Mouse (Mus musculus): ENCODE measurements at regions not wholly inside any gene's neighbourhood (a gene's known extent, or its start where the extent isn't known, plus 50 kb on each side); places are given as distances from the start of the nearest gene placed in this dataset.
"Not testable (repeated sequence)": the region's sequence is repeated elsewhere in the genome, so short reads cannot be mapped to it uniquely, and the experiment has no call there.

- Histone ChIP-seq H3K27ac (no peak overlapping the region), H3K9me3 (ENCODE audit: control insufficient read depth, low read length) (no peaks in the 10 kb centered on the region), H3K9ac (no peak overlapping the region), H3K4me3 (replicated peaks; ENCODE audit: low read length) (no peak overlapping the region), H3K27me3 (ENCODE audit: control insufficient read depth, insufficient read depth, low read length) (no peaks in the 10 kb centered on the region), H3K36me3 (replicated peaks; ENCODE audit: control insufficient read depth, insufficient read depth) (no peaks in the 10 kb centered on the region), H3K4me2 (replicated peaks) (no peak overlapping the region), H3K4me1 (replicated peaks; ENCODE audit: control insufficient read depth, insufficient read depth, low read length) (peaks cover 12% of the 10 kb centered on the region)
- WGBS: 48% methylated on average over 14 of the region's 14 CpGs
- DNase-seq (ENCODE audit: low spot score) (no peak), ATAC-seq (ENCODE audit: low FRiP score) (no peak)
Measured at GRCm38 (mm10) chr12:69474141-69474915, 102.1 kb upstream of the Gm9887 start.

- no peak overlapping the region for H3K4me2 ChIP-seq (replicated peaks)
- DNase-seq (ENCODE audit: low spot score) (no peak), ATAC-seq (ENCODE audit: low FRiP score) (no peak)
- H3K27ac ChIP-seq: no peak overlapping the region
- no peaks in the 10 kb centered on the region for H3K27me3 ChIP-seq (ENCODE audit: control insufficient read depth, insufficient read depth, low read length)
- H3K9ac ChIP-seq: no peak overlapping the region
- 78% methylated on average over 13 of the region's 13 CpGs for WGBS
- no peak overlapping the region for H3K4me3 ChIP-seq (replicated peaks; ENCODE audit: low read length)
- peaks cover 12% of the 10 kb centered on the region for H3K4me1 ChIP-seq (replicated peaks; ENCODE audit: control insufficient read depth, insufficient read depth, low read length)
- no peaks in the 10 kb centered on the region for H3K9me3 ChIP-seq (ENCODE audit: control insufficient read depth, low read length)
- H3K36me3 ChIP-seq (replicated peaks; ENCODE audit: control insufficient read depth, insufficient read depth): no peaks in the 10 kb centered on the region
Measured at GRCm38 (mm10) chr12:69473379-69474057, 101.3 kb upstream of the Gm9887 start.

DNA sequence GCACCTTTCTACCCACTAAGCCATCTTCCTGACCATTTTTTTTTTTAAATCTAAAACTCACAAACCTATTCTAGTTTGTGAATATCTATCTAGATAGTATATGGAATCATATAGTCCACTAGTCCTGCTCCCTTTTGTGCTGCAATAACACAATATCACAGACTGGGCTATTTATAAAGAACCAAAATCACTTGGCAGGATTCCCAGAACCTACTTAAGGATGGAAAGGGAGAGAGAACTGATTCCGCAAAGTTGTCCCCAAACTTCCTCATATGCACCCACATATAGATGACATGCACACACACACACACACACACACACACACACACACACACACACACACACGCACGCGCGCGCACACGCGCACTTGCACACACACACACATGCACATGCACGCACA lies 100.7 kb upstream of the Gm9887 start:
- H3K4me3 ChIP-seq (replicated peaks; ENCODE audit: low read length): no peak overlapping the region
- DNase-seq (ENCODE audit: low spot score): no peak
- no peaks in the 10 kb centered on the region for H3K36me3 ChIP-seq (replicated peaks; ENCODE audit: control insufficient read depth, insufficient read depth)
- no peak for ATAC-seq (ENCODE audit: low FRiP score)
- H3K4me1 ChIP-seq (replicated peaks; ENCODE audit: control insufficient read depth, insufficient read depth, low read length): peaks cover 12% of the 10 kb centered on the region
- H3K4me2 ChIP-seq (replicated peaks): no peak overlapping the region
- H3K9ac ChIP-seq: no peak overlapping the region
- H3K27ac ChIP-seq: no peak overlapping the region
- H3K9me3 ChIP-seq (ENCODE audit: control insufficient read depth, low read length): no peaks in the 10 kb centered on the region
- H3K27me3 ChIP-seq (ENCODE audit: control insufficient read depth, insufficient read depth, low read length): no peaks in the 10 kb centered on the region
- 84% methylated on average over 9 of the region's 9 CpGs for WGBS

DNA sequence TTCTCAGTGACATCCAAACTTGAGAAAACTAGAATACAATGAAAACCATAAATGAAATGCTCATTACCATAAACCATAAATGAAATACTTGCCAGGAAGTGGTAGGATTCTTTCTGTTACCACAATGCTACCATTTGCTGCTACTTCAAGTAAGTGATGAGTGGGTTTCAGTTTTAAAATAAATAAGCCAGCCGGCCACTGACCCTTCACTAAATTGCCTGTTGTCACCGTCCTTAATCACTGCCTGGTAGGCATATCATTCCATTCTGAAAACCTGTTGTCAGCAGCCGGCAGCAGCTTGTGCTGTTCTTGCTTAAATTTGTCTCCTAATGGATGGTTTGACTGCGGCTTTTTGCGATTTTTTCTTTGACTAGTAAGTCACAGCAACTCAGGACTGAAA lies 99.6 kb upstream of the Gm9887 start:
- H3K4me3 ChIP-seq (replicated peaks; ENCODE audit: low read length): no peak overlapping the region
- no peaks in the 10 kb centered on the region for H3K36me3 ChIP-seq (replicated peaks; ENCODE audit: control insufficient read depth, insufficient read depth)
- no peaks in the 10 kb centered on the region for H3K9me3 ChIP-seq (ENCODE audit: control insufficient read depth, low read length)
- DNase-seq (ENCODE audit: low spot score): no peak
- WGBS: 56% methylated on average over 5 of the region's 5 CpGs
- no peak for ATAC-seq (ENCODE audit: low FRiP score)
- H3K4me2 ChIP-seq (replicated peaks): no peak overlapping the region
- H3K27ac ChIP-seq: no peak overlapping the region
- no peak overlapping the region for H3K9ac ChIP-seq
- H3K4me1 ChIP-seq (replicated peaks; ENCODE audit: control insufficient read depth, insufficient read depth, low read length): peaks cover 6% of the 10 kb centered on the region
- no peaks in the 10 kb centered on the region for H3K27me3 ChIP-seq (ENCODE audit: control insufficient read depth, insufficient read depth, low read length)

DNA sequence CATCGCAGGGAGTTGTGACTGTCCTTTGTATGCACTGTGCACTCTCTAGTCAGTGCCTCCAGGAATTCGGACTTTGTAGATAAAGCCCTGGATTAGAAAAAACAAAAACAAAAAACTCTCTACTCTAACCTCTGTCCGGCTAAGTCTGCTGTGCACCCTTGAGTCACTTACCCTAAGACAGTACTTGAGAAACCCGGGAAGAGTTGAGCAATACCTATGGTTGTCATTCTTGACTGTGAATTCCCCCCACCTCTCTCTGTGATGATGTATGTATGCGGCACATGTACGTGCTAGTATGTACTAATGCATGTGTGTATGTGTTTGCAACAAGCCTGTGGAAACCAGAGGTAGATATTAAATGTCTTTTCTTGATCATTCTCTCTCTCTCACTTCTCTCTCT lies 96.7 kb upstream of the Gm9887 start:
- H3K9me3 ChIP-seq (ENCODE audit: control insufficient read depth, low read length): no peaks in the 10 kb centered on the region
- H3K27me3 ChIP-seq (ENCODE audit: control insufficient read depth, insufficient read depth, low read length): no peaks in the 10 kb centered on the region
- 91% methylated on average over 6 of the region's 6 CpGs for WGBS
- no peak overlapping the region for H3K4me3 ChIP-seq (replicated peaks; ENCODE audit: low read length)
- H3K27ac ChIP-seq: no peak overlapping the region
- H3K4me2 ChIP-seq (replicated peaks): no peak overlapping the region
- ATAC-seq (ENCODE audit: low FRiP score): no peak
- H3K9ac ChIP-seq: no peak overlapping the region
- H3K4me1 ChIP-seq (replicated peaks; ENCODE audit: control insufficient read depth, insufficient read depth, low read length): no peaks in the 10 kb centered on the region
- H3K36me3 ChIP-seq (replicated peaks; ENCODE audit: control insufficient read depth, insufficient read depth): no peaks in the 10 kb centered on the region
- no peak for DNase-seq (ENCODE audit: low spot score)

DNA sequence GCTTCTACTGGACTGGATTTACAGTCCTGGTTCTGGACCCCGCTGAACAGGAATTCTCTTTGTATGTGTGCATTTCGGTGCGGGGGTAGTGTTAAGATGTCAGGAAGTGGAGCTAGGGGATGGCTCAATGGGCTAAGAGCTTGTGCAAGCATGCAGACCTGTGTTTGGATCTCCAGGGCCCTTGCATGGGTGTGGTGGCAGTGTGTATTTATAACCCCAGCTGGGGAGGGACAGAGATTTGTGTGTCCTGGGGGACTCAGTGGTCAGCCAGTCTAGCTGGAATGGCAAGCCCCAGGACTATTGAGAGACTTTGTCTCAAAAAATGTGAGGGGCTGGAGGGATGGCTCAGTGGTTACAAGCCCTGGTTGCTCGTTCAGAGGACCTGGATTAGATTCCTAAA lies 95.1 kb upstream of the Gm9887 start:
- no peaks in the 10 kb centered on the region; the same call in 1 of the 2 replicates for H3K4me1 ChIP-seq (replicated peaks; ENCODE audit: control insufficient read depth, insufficient read depth, low read length)
- no peak overlapping the region for H3K4me2 ChIP-seq (replicated peaks)
- H3K9me3 ChIP-seq (ENCODE audit: control insufficient read depth, low read length): no peaks in the 10 kb centered on the region
- no peak overlapping the region for H3K4me3 ChIP-seq (replicated peaks; ENCODE audit: low read length)
- 75% methylated on average over 4 of the region's 4 CpGs for WGBS
- DNase-seq (ENCODE audit: low spot score) (no peak), ATAC-seq (ENCODE audit: low FRiP score) (no peak)
- H3K36me3 ChIP-seq (replicated peaks; ENCODE audit: control insufficient read depth, insufficient read depth): no peaks in the 10 kb centered on the region
- no peak overlapping the region for H3K9ac ChIP-seq
- H3K27me3 ChIP-seq (ENCODE audit: control insufficient read depth, insufficient read depth, low read length): no peaks in the 10 kb centered on the region
- H3K27ac ChIP-seq: no peak overlapping the region

DNA sequence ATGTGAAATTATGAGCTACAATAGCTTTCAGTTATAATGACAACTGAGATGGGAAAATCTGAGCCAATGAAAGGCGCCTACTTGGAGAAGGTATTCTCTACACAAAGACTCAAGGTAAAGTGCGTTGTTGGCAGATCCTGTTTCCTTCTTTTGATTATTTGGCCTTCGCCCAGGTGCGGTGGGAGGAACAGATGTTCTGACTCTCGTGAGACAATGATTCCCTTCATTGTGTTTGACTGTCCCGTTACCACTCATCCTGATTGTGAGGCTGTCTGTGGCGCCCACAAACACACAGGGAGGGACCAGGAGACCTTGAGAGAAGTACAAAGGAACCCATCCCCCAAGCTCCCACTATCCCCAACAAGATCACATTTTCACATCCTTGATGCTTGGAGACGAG lies 92.6 kb upstream of the Gm9887 start:
- DNase-seq (ENCODE audit: low spot score) (no peak), ATAC-seq (ENCODE audit: low FRiP score) (no peak)
- Histone ChIP-seq H3K27me3 (ENCODE audit: control insufficient read depth, insufficient read depth, low read length) (no peaks in the 10 kb centered on the region), H3K4me3 (replicated peaks; ENCODE audit: low read length) (no peak overlapping the region), H3K4me2 (replicated peaks) (no peak overlapping the region), H3K9ac (no peak overlapping the region), H3K36me3 (replicated peaks; ENCODE audit: control insufficient read depth, insufficient read depth) (no peaks in the 10 kb centered on the region), H3K9me3 (ENCODE audit: control insufficient read depth, low read length) (no peaks in the 10 kb centered on the region), H3K4me1 (replicated peaks; ENCODE audit: control insufficient read depth, insufficient read depth, low read length) (no peaks in the 10 kb centered on the region; the same call in 1 of the 2 replicates), H3K27ac (no peak overlapping the region)
- WGBS: 80% methylated on average over 8 of the region's 8 CpGs

- peak overlapping the region; percentile 78; the same call in 1 of the 2 replicates for H3K27ac ChIP-seq
- H3K27me3 ChIP-seq (ENCODE audit: control insufficient read depth, insufficient read depth, low read length); ATAC-seq (ENCODE audit: low FRiP score); H3K4me2 ChIP-seq (replicated peaks); DNase-seq (ENCODE audit: low spot score); H3K4me1 ChIP-seq (replicated peaks; ENCODE audit: control insufficient read depth, insufficient read depth, low read length); H3K9ac ChIP-seq; H3K36me3 ChIP-seq (replicated peaks; ENCODE audit: control insufficient read depth, insufficient read depth); H3K9me3 ChIP-seq (ENCODE audit: control insufficient read depth, low read length); H3K4me3 ChIP-seq (replicated peaks; ENCODE audit: low read length): not testable (repeated sequence)
- 95% methylated on average over 6 of the region's 6 CpGs for WGBS
Measured at GRCm38 (mm10) chr12:69463327-69463726, 91.1 kb upstream of the Gm9887 start.

DNA sequence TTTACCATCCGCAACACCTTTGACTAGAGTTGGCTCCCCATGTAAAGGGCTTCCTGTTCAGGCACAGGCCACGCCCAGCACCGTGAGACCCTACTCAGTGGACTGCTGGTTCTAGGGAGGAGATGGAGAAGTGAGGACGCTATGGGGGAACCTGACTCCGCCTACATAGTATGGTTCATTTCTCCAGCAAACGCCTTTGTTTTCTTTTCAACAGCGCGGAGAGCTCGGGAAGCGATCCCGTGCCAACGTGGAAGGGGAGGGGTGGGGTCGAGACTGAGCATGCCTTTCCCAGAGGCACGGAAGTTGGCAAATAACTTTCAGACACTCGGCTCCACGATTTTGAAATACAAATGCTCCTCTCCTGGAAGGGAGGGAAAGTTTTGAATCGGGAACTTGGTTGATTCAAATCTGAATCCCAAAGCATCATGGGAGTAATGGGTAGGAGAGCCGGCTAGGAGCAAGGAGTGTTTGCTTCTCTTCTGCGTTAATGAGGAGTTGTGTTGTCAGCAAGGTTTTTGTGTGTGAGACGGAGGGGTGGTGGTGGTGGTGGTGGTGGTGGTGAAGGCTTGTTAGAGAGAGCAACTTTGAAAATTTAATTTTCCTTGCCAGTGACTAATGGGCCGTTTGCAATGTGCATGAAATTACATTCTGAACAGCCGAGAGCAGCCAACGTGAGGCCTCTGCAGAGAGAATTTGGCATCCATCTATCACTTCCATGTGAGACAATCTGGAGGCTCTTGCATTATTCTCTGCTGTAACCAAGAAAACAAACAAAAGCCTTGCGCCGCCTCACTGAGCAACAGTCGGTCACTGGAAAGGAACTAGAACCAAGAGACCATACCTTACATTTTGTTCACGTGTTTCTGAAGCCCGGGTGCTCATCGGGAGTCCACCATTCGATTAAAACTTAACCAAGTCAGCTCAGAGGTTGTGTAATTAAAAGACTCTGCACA lies 89.9 kb upstream of the Gm9887 start:
- Histone ChIP-seq H3K27me3 (ENCODE audit: control insufficient read depth, insufficient read depth, low read length) (no peaks in the 10 kb centered on the region), H3K9me3 (ENCODE audit: control insufficient read depth, low read length) (no peaks in the 10 kb centered on the region), H3K4me1 (replicated peaks; ENCODE audit: control insufficient read depth, insufficient read depth, low read length) (no peaks in the 10 kb centered on the region; the same call in 1 of the 2 replicates), H3K4me2 (replicated peaks) (peak overlapping the region; percentile 61), H3K9ac (peak overlapping the region; percentile 48), H3K4me3 (replicated peaks; ENCODE audit: low read length) (peak overlapping the region; percentile 27), H3K27ac (peak overlapping the region; percentile 78), H3K36me3 (replicated peaks; ENCODE audit: control insufficient read depth, insufficient read depth) (no peaks in the 10 kb centered on the region)
- WGBS: 8% methylated on average over 30 of the region's 30 CpGs
- peak; percentile 49 for DNase-seq (ENCODE audit: low spot score)
- ATAC-seq (ENCODE audit: low FRiP score): peak; percentile 67
